Mouse (Mus musculus): ENCODE measurements around the gene Ppp1r3d.

GRCm38 (mm10) chr2:178428183-178428582, 13.9 kb upstream of the Ppp1r3d start:
- TF ChIP-seq CTCF (IDR thresholded peaks at IDR 0.05; ENCODE audit: low read depth, low read length) = no peak
- no peak for TF ChIP-seq POLR2A (IDR thresholded peaks at IDR 0.05; ENCODE audit: insufficient read depth, low read length)
